Mouse (Mus musculus) G1E (cell line): ENCODE data around the gene Nod1.

Experiments used
- CTCF ChIP-seq: IDR thresholded peaks from 2 replicates; pipeline ENCODE4 v1.5.1; 2012; ENCODE audit warnings: low read depth, low read length, inconsistent platforms, mixed read lengths
- GATA1 ChIP-seq: IDR thresholded peaks from 2 replicates; pipeline ENCODE4 v1.6.1; 2012; ENCODE audit warnings: borderline replicate concordance, low read length, inconsistent platforms, mixed read lengths
- GATA2 ChIP-seq: IDR thresholded peaks from 2 replicates; pipeline ENCODE4 v1.6.1; 2012; ENCODE audit warnings: low read depth, low read length, inconsistent platforms, borderline replicate concordance
- POLR2AphosphoS5 ChIP-seq: IDR thresholded peaks from 2 replicates; pipeline ENCODE4 v1.6.1; 2012; ENCODE audit warnings: low read depth, low read length, inconsistent platforms; ENCODE audit not compliant: insufficient replicate concordance
- TAL1 ChIP-seq: conservative IDR thresholded peaks from 2 replicates; pipeline ENCODE4 v1.6.1; 2012; ENCODE audit warnings: low read depth, low read length, inconsistent platforms, mixed read lengths

- TF ChIP-seq CTCF (no peak), TAL1 (no peak), POLR2AphosphoS5 (no peak), GATA1 (no peak), GATA2 (no peak)
These were observed 56.2 kb downstream of the Nod1 start for GRCm38 (mm10) chr6:54916163-54916562.
